Mouse (Mus musculus) embryonic facial prominence, embryonic 14.5 days (tissue): Measurements from ENCODE around the gene Poln. TPM values are rescaled to one million over a fixed set of nuclear protein-coding genes. Genes with fewer than 3 reads are reported as not detected.

Experiments
- ATAC-seq: fragments of 200-750 bp; cut with Nextera tagmentation; 2 replicates; pipeline ENCODE4 v1.8.0; 2017; ENCODE audit warnings: low read depth, moderate number of reproducible peaks, moderate TSS enrichment
- DNase-seq: peaks from one replicate; pipeline ENCODE4 v3.0.0-alpha.2; 2015; ENCODE audit warnings: low spot score
- H3K27ac ChIP-seq: fragments of 300-500 bp; sonication (generic); replicated peaks from 2 replicates; pipeline ENCODE4 v1.5.1; 2014; ENCODE audit warnings: low read depth, mild to moderate bottlenecking, low read length, moderate library complexity
- H3K27me3 ChIP-seq: fragments of 300-500 bp; sonication (generic); replicated peaks from 2 replicates; pipeline ENCODE4 v1.6.1; 2014; ENCODE audit warnings: low read length; ENCODE audit not compliant: control insufficient read depth, insufficient read depth
- H3K36me3 ChIP-seq: fragments of 300-500 bp; sonication (generic); 2 replicates; pipeline ENCODE4 v1.6.1; 2014; ENCODE audit warnings: low read length, mixed read lengths; ENCODE audit not compliant: control insufficient read depth, insufficient read depth
- H3K4me1 ChIP-seq: fragments of 300-500 bp; sonication (generic); 2 replicates; pipeline ENCODE4 v1.6.1; 2014; ENCODE audit warnings: antibody characterized with exemption, low read length; ENCODE audit not compliant: control insufficient read depth, insufficient read depth
- H3K4me2 ChIP-seq: fragments of 300-500 bp; sonication (generic); 2 replicates; pipeline ENCODE4 v1.6.1; 2014; ENCODE audit warnings: low read depth, mild to moderate bottlenecking, low read length, moderate library complexity, mixed read lengths
- H3K4me3 ChIP-seq: fragments of 300-500 bp; sonication (generic); 2 replicates; pipeline ENCODE4 v1.5.1; 2014; ENCODE audit warnings: low read depth, mild to moderate bottlenecking, low read length
- H3K9ac ChIP-seq: fragments of 300-500 bp; sonication (generic); 2 replicates; pipeline ENCODE4 v1.6.1; 2014; ENCODE audit warnings: low read depth, mild to moderate bottlenecking, low read length, moderate library complexity, mixed read lengths
- H3K9me3 ChIP-seq: fragments of 300-500 bp; sonication (generic); 2 replicates; pipeline ENCODE4 v1.6.1; 2016; ENCODE audit warnings: low read length; ENCODE audit not compliant: control insufficient read depth
- WGBS: fragments of 180-500 bp; shearing (Covaris S2); extraction: QIAGEN DNeasy Blood & Tissue Kit; methylation state at CpG from one replicate; pipeline ENCODE4 v1.1.7; 2014; 5-methylcytosine and 5-hydroxymethylcytosine counted together
- polyA plus RNA-seq: library from polyadenylated mRNA; unstranded; fragments of >200 nt; fragmentation: Nextera tagmentation; extraction: Ambion mirVana; gene quantifications from 2 replicates; pipeline ENCODE4 v1.2.1, GENCODE M21; 2014

Gene Poln
- polyA plus RNA-seq, 1 experiment from 2014 or later, result 1.9 TPM

- no peak for DNase-seq
- 75% methylated on average over 3 of the region's 3 CpGs for WGBS
- H3K27me3 ChIP-seq, result peaks cover 58% of the 10 kb centered on the region
Measured at GRCm38 (mm10) chr5:33998505-33998877, 170.8 kb downstream of the Poln start.

GRCm38 (mm10) chr5:33997829-33998504 lies 171.3 kb downstream of the Poln start:
- ATAC-seq, result no peak
- H3K4me3 ChIP-seq, result peak overlapping the region; percentile 67
- no peaks in the 10 kb centered on the region for H3K36me3 ChIP-seq
- H3K9me3 ChIP-seq, result no peaks in the 10 kb centered on the region
- no peak overlapping the region for H3K9ac ChIP-seq
- DNase-seq, result no peak
- peaks cover 4% of the 10 kb centered on the region; the same call in 1 of the 2 replicates for H3K4me1 ChIP-seq
- H3K27ac ChIP-seq, result no peak overlapping the region
- peak overlapping the region; percentile 97 for H3K4me2 ChIP-seq
- WGBS, result 73% methylated on average over 17 of the region's 20 CpGs
- H3K27me3 ChIP-seq, result peaks cover 58% of the 10 kb centered on the region

More at GRCm38 (mm10) chr5:33998505-33998877, 170.8 kb downstream of the Poln start:
- Histone ChIP-seq H3K36me3 (no peaks in the 10 kb centered on the region), H3K9me3 (no peaks in the 10 kb centered on the region), H3K9ac (no peak overlapping the region), H3K4me2 (no peak overlapping the region), H3K27ac (no peak overlapping the region), H3K4me3 (no peak overlapping the region), H3K4me1 (peaks cover 4% of the 10 kb centered on the region; the same call in 1 of the 2 replicates)
- no peak for ATAC-seq

GRCm38 (mm10) chr5:33997051-33997741 lies 172.1 kb downstream of the Poln start:
- H3K9me3 ChIP-seq, result no peaks in the 10 kb centered on the region
- 0% methylated on average over 27 of the region's 80 CpGs for WGBS

GRCm38 (mm10) chr5:33996694-33997045 lies 172.6 kb downstream of the Poln start:
- Histone ChIP-seq H3K27ac (no peak overlapping the region), H3K4me2 (peak overlapping the region; percentile 97), H3K9me3 (no peaks in the 10 kb centered on the region), H3K36me3 (no peaks in the 10 kb centered on the region), H3K27me3 (peaks cover 58% of the 10 kb centered on the region), H3K4me1 (peaks cover 4% of the 10 kb centered on the region; the same call in 1 of the 2 replicates), H3K4me3 (peak overlapping the region; percentile 67), H3K9ac (peak overlapping the region; percentile 59)
- WGBS, result 0% methylated on average over 5 of the region's 55 CpGs
- no peak for DNase-seq
- no peak; the same call in 1 of the 2 replicates for ATAC-seq

More at GRCm38 (mm10) chr5:33997051-33997741, 172.1 kb downstream of the Poln start:
- Histone ChIP-seq H3K4me2 (peak overlapping the region; percentile 97), H3K27me3 (peaks cover 58% of the 10 kb centered on the region), H3K9ac (peak overlapping the region; percentile 59), H3K36me3 (no peaks in the 10 kb centered on the region), H3K4me1 (peaks cover 4% of the 10 kb centered on the region; the same call in 1 of the 2 replicates), H3K4me3 (peak overlapping the region; percentile 67), H3K27ac (no peak overlapping the region)
- DNase-seq (peak; percentile 54), ATAC-seq (peak; percentile 24; the same call in 1 of the 2 replicates)

GRCm38 (mm10) chr5:33995843-33996693 lies 173.2 kb downstream of the Poln start, which contains the start of gene Nat8l:
Nat8l (plus strand) TSS chr5:33995984.
- Histone ChIP-seq H3K27me3 (peaks cover 58% of the 10 kb centered on the region), H3K9ac (peak within 1 kb of the TSS; percentile 59), H3K4me1 (peaks cover 4% of the 10 kb centered on the region; the same call in 1 of the 2 replicates), H3K27ac (no peak within 1 kb of the TSS; the same call in 1 of the 2 replicates), H3K36me3 (no peaks in the 10 kb centered on the region), H3K9me3 (no peaks in the 10 kb centered on the region), H3K4me2 (peak within 1 kb of the TSS; percentile 97), H3K4me3 (peak within 1 kb of the TSS; percentile 67)
- WGBS, result 0% methylated on average over 48 of the region's 90 CpGs
- ATAC-seq, result peak; percentile 90
- DNase-seq, result peak; percentile 86

- WGBS, result 40% methylated on average over 28 of the region's 28 CpGs
- Histone ChIP-seq H3K4me3 (peak overlapping the region; percentile 67), H3K9ac (no peak overlapping the region), H3K27me3 (peaks cover 58% of the 10 kb centered on the region), H3K4me1 (peaks cover 4% of the 10 kb centered on the region; the same call in 1 of the 2 replicates), H3K4me2 (peak overlapping the region; percentile 97), H3K36me3 (no peaks in the 10 kb centered on the region), H3K27ac (no peak overlapping the region), H3K9me3 (no peaks in the 10 kb centered on the region)
- DNase-seq (peak; percentile 39), ATAC-seq (no peak)
Measured at GRCm38 (mm10) chr5:33994671-33995625, 174.3 kb downstream of the Poln start.

- peak within 1 kb of the TSS; percentile 79 for H3K27ac ChIP-seq
- 0% methylated on average over 42 of the region's 88 CpGs for WGBS
- H3K36me3 ChIP-seq, result 0 out of 2 replicates have a peak, but pooled peaks cover 4% of the 10 kb centered on the region
- DNase-seq (peak; percentile 93), ATAC-seq (peak; percentile 90)
- no peaks in the 10 kb centered on the region for H3K27me3 ChIP-seq
- peaks cover 7% of the 10 kb centered on the region; the same call in 1 of the 2 replicates for H3K4me1 ChIP-seq
- peak within 1 kb of the TSS; percentile 77 for H3K9ac ChIP-seq
- H3K9me3 ChIP-seq, result no peaks in the 10 kb centered on the region
- peak within 1 kb of the TSS; percentile 72 for H3K4me3 ChIP-seq
- peak within 1 kb of the TSS; percentile 82 for H3K4me2 ChIP-seq
Measured at GRCm38 (mm10) chr5:33983309-33984121, 185.7 kb downstream of the Poln start, which contains the start of gene Gm1673. Gm1673 (plus strand) TSS chr5:33983433.
